Mouse (Mus musculus) cerebellum, adult 2 months (tissue): ENCODE results near the gene Sfrp4.

Experiments used
- CTCF ChIP-seq: fragments of 200-500 bp; IDR thresholded peaks from 2 replicates; pipeline ENCODE4 v1.5.1; 2011; ENCODE audit warnings: low read depth, mild to moderate bottlenecking, control low read depth, low read length, moderate library complexity, borderline replicate concordance; ENCODE audit not compliant: insufficient read depth
- POLR2A ChIP-seq: fragments of 200-500 bp; IDR thresholded peaks from 2 replicates; pipeline ENCODE4 v1.6.1; 2011; ENCODE audit warnings: low read length, control low read depth, borderline replicate concordance; ENCODE audit not compliant: insufficient read depth

DNA sequence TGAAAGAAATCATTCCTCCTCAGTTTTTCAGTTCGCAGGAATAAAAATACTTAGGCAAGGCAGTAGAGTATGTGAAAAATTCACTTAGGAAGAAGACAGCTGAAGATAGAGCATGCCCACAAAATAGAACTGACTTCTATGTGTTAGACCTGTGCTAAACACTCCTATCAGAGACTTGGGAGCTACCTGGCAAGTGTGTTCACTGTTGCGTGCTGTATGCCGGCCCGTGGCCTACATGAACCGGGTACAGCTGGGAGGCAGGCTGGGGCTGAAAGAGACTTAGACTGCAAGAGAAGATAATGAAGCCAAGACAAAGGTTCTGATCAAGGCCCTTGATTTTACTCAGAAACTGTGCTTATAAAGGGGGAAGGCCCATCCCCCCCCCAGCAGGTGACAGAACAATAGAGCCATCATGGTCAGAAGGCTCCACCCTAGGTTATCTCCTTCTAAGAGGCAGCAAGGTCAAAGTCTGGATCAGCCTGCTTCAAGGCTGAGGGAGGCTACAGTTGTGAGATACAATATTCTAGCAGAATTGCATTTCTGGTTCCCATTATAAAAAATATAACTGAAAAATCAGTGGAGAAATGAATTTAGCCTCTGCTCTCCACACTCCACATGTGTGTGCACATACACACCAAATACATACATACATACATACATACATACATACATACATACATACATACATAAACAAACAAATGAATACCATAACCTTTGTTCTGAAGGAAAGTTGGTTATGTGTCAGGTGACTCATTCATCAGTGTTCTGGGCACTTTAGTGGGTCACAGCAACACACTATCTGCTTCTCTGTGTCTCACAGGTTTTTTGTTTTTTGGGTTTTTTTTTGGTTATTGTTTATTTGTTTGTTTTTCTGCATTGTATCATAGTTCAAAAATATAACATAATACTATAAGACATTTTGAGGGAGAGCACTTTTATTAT is 8.1 kb downstream of the Sfrp4 start:
- TF ChIP-seq CTCF = no peak
- TF ChIP-seq POLR2A = no peak
